Mouse (Mus musculus) spleen, adult 12 weeks (tissue): Measurements from ENCODE around the gene Hip1r.
A peak's percentile ranks its signal among the peaks of the same experiment; 100 is the strongest.

Experiments
- DNase-seq: peaks from one replicate; pipeline ENCODE4 v3.0.0; 2022; ENCODE audit warnings: low spot score

Hip1r gene

DNA sequence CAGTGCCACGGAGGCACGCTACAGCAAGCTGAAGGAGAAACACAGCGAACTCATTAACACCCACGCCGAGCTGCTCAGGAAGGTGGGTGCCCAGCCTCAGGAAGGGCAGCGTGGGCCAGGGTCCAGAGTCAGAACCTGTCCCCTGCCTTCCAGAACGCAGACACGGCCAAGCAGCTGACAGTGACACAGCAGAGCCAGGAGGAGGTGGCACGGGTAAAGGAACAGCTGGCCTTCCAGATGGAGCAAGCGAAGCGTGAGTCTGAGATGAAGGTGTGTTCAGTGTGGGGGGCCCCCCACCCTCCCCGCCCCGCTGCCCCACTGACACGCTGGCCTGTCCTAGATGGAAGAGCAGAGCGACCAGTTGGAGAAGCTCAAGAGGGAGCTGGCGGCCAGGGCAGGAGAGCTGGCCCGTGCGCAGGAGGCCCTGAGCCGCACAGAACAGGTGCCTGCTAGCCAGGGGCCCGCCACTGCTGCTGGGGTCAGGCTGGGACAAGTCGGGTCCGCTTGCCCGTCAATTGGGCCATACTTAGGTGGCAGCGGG, 23.9 kb downstream of the Hip1r start:
- no peak for DNase-seq

DNA sequence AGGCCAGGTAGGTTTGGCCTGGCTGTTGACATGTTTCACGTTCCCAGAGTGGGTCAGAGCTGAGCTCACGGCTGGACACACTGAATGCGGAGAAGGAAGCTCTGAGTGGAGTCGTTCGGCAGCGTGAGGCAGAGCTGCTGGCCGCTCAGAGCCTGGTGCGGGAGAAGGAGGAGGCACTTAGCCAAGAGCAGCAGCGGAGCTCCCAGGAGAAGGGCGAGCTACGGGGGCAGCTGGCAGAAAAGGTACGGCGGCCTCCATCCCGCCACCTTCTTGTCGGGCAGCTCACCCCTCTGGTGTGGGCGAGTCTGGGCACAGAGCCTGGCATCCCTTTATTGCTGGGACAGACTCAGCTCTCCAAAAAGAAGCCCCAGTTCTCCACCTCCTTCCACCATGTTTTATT, 24.4 kb downstream of the Hip1r start:
- DNase-seq, result no peak

DNA sequence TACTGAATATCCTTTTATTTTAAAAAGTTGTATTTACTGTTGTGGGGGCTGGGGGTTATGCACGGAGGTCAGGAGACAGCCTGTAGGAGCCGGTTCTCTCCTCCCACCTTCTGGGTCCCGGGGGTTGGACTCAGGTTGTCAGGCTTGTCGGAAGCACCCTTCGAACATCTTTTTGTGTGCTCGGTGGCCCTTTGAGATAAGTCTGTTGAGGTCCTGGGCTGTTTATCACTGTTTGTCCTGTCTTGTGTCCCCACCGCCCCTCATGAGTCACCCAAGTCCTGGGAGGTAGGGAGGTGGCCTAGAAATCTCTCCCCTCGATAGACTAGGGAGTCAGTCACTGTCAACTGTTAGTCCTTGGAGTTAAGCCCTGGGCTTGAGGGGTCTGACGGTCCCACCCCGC, 24.9 kb downstream of the Hip1r start:
- no peak for DNase-seq

DNA sequence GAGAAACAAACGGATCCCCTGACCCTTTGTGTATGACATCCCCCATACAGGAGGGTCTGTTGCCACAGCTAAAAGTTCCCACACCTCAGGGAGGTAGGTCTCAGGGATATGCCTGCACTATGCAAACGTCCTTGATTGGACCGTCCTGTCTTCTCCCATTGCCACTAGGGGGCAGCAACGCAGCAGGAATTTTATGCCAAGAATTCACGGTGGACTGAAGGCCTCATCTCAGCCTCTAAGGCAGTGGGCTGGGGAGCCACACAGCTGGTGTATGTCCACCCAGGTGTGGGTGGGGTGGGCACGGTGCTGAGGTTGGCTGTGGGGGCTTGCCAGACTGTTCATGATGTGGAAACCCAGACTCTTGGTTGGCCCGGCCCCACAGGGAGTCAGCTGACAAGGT, 27.4 kb downstream of the Hip1r start:
- peak; percentile 77 for DNase-seq

DNA sequence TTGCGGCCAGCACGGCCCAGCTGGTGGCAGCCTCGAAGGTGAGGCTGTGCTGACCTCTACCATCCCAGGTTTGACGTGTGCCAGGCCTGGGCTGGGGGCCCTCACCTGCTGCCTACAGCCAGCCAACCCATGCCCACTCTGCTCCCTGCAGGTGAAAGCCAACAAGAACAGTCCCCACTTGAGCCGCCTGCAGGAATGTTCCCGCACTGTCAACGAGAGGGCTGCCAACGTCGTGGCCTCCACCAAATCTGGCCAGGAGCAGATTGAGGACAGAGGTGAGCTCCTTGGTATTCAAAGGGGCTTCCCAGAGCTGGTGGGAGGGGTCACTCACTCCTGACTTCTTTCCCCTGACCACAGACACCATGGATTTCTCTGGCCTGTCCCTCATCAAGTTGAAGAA, 27.8 kb downstream of the Hip1r start:
- no peak for DNase-seq

DNA sequence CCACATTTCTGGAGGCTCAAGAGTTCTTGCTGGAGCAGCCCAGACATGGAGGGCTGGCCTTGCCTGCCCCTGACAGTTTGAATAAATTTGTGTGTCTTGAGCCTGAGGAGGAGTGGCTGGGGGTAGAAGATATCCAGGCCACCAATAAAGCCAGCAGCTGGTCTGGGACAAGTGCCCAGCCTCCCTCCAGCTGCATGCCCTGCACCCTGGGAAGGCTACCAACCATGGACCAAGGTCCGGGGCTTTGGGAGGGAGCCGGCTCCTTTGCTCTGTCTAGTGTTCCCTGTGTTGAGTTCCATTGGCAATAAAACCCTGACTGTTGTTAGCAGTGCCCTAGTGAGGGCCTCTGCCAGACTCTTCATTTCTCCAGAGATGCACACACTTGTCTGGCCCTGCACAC, 29.4 kb downstream of the Hip1r start:
- DNase-seq, result no peak

DNA sequence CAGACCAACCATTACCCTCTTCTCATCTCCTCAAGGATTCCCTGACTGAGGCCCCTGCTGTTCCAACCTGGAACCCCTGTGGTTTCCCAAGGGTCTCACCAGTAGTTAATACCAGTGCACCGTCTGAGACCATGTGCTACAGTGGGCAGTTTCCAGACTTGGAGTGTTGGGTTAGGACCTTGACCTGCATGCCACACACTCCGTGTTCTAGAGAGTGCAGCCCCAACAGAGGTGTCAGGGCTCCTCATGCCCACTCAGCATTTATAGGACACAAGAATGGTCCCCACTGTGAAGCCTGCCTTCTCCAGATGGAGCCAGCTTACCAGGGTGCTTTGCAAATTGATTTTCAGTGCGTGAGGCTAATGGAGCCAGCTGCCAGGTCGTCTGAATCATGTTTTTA, 29.9 kb downstream of the Hip1r start:
- DNase-seq, result no peak

DNA sequence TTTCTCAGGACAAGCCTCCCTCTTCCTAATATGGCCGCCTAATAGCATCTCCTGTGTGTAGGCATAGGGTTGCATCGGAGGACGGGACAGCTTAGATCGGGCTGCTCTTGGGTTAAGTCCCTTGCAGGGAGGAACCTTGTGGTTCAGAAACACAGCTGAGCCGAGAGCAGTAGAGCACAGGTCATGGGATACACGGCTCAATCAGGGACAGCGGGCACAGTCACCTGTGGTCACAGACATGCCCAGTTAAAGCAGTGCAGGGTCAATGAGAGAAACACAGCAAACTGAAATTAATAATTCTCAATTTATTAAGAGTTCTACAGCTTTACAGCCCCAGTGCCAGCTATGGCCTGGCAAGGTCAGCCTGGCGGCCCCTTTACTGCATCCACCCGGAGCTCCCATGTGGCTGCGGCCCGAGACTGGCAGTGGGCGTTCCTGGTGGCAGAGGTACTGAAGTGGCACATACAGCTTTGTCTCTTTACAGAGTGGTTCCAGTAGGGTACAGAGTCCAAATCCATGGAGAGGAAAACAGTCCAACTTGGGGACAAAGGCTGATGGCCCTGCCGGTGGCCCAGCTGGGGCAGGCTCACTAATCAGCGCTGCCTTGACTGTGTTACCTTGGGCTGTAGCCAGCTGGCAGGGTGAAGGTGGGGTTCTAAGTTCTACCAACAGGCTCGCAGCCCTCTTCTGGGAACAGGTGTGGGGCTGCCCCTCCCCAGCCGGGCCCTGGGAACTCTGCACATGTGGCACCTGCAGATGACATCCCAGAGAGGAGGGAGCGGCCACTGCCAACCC, 31.1 kb downstream of the Hip1r start:
- no peak for DNase-seq

DNA sequence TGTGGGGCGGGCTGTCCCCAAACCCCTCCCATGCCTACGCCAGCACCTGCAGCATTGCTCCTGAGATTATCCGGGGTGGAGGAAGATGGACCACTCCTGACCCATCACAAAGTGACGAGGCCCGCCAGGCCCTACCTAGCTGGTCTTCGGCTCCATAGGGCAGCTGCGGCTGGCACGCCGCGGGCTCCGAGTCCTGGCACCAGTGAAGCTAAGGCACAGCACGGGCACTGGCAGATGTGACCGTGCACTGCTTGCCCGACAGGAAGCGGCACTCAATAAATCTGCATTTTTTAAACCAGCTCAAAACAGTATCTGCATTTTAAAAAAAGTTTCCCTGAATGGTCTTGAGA, 31.7 kb downstream of the Hip1r start:
- DNase-seq, result no peak

DNA sequence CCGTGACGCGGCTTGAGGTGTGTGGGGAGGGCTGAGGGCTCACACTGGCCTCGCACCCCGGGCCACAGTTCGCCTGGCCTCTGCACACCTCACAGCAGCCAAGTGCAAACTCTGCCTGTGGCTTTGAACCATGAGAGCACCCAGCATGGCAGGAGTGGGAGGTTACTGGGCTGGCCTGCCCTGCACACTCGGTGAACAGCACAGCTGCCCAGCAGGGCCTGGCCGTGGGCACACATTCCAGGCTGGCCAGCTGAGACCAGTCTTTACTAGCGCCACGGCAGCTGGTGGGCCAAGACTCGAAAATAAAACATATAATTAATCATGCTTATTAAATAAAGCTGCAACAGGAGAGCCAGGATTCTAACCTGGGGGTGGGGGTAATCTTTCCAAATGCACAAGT, 32.2 kb downstream of the Hip1r start:
- no peak for DNase-seq

DNA sequence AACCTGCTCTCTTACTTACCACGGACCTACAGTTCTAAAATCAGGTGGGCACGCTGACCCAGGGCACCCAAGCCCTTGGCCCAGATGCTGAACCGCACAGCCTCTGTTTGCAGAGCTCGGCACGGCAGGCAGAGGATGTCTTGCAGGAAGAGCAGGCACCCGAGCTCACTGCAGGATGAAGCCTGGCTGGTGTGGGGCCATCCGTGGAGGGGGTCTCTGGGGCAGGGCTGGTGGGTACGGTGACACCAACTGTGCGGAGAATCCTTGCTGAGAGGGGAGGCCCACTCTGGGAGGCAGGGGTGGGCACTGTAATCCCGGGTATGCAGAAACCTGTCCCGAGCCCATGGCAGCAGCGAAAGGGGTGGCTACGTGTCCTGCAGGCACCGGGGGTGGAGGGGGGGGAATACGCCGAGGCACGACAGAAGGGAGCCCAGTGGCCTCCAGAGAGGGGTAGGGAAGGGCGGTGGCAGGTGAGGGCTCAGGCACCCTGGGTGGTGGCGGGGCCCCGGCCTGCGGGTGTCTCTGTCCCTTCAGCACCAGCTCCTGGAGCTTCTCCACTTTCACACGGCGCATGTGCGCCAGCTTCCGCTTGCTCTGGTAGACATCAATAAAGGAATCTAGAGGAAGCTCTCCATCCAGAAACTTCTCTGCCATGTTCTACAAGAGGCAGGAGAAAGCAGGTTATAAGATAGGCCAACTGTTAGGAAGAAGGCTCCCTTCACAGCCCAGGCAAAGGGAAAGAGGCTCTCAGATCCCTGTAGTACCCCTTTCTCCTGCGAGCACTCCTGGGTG, 32.9 kb downstream of the Hip1r start:
- no peak for DNase-seq

DNA sequence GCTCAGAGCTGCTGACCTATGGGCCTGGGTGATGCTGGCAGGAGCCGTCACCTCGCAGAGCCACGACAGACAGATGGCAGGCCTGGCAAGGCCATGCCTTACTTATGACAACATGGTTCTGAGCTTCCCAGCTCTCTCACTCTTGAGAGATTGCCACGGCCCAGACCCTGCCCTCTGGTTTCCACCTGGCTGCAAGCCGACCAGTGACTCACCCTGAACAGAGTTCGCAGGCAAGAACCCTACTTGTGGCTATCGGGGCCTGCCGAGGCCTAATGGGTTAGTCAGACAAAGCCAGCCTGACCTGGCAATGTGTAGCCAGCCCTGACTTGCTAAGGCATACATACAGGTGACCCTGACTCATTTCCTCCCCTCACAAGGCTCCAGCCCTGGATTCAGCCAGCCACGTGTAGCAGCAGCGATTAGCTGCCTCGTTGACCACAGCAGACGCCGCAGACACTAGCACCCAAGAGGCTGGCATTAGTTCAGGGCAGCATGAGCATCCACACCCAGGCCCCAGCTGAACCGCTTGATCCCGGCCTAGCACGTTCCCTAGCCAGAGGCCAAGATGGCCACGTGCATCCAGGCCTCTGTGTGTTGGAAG, 33.6 kb downstream of the Hip1r start:
- no peak for DNase-seq

DNA sequence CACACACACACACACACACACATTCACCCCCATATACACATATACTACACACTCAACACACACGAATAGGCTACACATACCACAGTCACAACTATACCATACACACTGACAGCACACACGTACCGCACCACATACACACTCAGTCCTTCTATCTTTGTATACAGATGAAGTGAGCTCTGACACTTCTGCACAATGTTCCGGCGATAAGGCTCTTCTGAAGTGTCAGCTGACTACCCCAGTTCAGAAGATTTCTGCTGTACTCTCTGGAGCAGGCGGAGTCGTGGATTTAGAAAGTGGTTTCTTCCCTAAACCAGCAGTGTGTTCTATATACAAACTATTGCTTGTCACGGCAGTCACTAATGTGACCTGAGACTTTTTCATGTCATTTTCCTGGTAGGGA, 36.6 kb downstream of the Hip1r start:
- DNase-seq, result no peak

DNA sequence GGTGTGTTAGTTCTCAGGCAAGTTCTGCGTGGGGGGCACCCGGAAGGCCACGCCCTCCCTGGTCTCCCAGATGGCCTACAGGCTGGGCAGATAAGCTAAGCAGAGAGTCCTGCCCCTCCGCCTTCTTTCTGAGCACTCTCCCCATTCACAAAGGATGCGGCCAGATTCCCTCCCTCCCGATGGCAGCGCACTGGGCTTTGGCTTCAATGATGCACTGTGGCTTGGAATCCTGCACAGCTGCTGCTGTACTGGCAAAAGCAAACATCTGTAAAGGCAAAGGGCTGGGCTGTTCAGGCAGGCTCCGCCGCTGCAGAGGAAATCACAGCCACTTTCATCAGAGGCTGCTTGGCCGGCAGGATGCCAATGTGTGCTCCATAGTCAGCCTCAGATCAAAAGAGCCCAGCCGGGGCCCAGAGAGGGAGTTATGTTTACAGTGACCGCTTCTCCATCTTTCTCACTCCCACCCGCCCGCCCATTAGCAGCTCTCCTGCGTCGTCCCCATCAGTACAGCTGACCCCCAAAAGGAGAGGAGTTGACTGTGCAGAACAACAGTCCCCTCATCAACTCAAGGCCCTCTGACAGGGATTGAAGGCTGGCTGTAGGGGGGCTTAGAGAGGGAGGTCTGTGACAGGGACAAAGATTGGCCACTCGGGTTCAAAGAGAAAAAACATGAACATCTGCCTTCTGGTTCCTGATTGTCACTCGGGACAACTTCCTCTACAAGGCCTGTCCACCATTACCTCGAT, 37.7 kb downstream of the Hip1r start:
- DNase-seq, result no peak

DNA sequence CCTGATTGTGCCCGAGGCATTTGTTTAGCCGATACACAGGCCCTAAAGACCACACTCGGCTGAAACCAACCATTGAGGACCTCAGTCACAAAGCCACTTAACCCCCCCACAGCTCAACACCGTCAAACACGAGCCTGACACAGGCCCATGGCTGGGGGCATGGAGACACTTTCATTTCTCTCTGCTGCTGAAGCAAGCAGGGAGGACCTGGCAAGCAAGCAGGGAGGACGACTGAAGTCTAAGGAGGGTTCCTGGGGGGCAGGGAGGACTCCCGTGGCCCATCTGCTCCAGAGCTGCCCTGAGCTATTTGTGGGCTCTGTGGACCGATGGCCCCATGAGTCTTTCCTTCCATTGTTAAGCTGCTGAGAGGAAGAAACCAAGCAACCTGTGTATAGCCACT, 38.5 kb downstream of the Hip1r start:
- no peak for DNase-seq

DNA sequence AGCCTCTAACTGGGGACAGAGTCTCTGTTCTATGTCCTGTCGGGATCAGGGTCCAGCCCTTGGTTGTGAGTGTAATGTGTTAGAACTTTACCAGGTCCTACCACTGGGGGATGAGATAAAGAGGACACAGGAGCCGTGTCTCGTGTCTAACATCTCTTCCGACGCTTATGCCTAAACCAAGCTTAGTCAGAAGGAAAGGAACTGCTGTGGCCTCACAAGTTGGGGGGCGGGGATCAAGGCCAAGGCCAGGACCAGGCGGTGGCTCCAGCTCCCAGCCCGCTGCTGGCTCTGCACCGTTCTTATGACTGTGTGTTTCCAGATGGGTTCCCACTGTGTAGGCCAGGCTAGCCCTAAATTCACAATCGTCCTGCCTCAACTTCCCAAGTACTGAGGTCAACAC, 39.5 kb downstream of the Hip1r start:
- no peak for DNase-seq

DNA sequence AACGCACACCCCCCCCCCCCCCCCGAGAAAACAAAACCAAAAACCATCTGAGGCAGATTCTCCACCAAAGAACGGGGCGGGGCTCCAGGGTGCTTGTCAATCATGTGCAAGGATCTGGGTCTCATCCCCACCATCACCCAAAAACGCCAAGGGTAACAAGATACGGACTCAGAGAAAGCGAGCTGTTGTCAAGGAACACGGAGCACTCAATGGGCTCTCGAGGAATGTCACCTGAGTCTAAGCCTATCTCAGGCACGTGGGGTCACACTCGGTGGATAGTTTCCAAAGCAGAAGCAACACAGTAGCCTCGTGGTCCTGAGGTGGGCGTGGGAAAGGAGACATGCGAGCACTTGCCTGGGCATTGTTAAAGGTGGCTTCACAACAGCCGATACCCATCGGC, 40.3 kb downstream of the Hip1r start:
- DNase-seq, result no peak

DNA sequence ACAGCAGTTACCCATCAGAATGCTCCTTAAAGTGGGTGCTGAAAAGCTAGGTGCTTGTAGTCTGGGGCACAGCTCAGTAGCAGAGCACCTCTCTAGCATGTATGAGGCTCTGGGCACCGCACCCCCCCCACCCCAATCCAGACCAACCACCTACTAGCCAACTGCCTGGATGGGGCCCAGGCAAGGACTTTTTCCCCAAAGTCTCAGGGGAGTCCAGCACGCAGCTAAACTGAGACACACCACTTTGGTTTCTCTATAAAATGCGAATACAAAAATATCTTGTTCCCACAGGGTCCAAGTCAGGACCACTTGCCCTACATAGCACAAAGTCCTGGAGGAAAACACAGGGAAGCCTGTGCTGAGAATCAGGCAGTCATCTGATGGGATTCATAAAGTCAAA, 40.8 kb downstream of the Hip1r start:
- DNase-seq, result no peak

DNA sequence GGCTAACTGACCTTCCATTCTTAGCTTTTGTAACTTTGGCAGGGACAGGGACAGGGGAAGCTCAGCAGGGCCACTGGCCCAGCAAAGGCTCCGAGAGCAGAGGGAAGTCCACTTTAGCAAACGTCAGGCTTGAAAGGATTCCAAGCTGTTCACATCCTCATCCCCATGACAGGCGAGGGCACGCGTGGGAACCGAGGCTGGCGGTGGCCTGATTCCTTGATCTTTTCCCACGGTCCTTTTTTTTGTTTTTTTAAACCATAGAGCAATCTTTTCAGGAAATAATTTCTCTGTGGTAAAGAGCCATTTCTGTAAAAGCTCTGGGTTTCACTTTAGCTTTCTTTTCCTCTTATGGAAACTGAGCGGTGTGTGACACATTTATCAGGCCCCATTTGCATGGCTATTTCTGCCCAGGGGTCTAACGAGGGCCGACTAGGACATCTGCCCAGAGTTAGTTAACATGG, 41.4 kb downstream of the Hip1r start:
- no peak for DNase-seq

DNA sequence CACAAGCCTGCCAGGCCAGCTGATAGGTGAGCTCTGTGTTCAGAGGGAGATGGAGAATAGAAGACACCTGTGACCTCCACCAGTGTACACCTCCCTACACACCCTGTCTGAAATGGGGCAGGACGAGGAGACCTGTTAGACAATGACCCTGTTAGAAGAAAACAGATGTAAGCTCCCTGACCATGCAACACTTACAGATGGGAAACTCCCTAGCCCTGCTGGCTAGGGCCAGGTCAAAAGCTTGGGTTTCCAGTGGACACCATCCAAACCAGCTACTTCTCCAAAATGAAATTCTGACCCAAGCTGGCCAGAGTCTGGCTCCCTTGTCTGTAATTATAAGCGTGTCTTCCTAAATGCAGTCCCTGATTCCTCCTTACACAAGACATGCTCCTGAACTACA, 42.3 kb downstream of the Hip1r start:
- no peak for DNase-seq

DNA sequence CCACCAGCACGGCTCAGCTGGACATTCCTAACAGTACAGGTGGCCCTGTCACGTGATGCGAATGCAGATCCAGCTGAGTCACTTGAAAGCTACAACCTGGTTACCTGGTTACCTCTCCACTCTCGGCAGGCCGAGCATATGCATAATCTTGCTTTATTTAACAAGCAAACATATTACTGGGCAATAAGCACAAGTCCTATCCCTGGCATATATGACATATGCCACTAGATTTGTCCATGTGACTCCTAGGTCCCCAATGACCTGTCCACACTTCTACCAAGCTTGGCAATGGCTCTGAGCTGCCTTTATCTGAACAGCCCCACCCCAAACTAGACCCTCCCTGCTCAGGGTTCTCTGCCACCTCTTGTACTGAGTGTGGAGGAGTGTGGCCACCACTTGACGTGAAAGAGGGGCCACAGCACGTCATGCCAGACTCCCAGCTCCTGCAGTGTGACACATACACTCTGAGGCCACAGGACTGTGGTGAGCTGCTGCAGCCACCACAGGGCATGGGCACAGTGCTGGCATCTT, 42.9 kb downstream of the Hip1r start:
- no peak for DNase-seq

DNA sequence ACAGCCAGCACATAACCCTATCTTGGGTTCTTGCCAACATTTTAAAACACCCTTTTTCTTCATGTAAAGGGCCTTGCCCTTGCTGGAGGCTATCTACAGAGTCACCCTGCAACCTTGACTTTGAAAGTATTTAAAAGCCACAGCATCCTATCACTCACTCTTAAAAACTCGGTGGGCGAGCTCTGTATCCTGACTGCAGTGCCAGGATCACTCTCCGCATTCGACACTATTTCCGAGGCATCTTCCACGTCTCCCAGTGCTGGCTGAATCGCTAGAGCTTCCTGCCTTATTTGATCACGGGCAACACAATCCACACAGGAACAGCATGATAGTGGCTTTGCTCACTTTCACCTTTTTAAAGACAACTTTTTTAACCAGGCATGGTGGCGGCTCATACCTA, 44.5 kb downstream of the Hip1r start:
- DNase-seq, result no peak
